Mouse (Mus musculus): ENCODE measurements around the gene Foxp2.
A peak's percentile ranks its signal among the peaks of the same experiment; 100 is the strongest.

Foxp2 gene

DNA sequence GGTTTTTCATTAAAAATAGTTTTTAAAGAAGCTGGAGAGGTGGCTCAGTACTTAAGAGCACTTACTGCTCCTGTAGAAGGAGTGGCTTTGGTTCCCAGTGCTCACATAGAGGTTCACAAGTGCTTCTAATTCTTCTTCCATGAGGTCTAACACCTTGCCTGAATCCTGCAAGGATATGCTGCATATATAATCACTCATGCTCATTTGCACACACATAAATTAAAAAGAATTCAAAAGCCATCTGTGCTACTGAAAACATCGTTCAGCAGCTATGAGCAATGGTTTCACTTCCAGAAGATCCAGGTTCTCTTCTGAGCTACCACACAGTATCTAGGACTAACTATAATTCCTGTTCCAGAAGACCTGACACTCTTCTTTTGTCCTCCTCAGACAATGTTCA is 200.4 kb downstream of the Foxp2 start:
- no peak for DNase-seq (ENCODE audit: low spot score)

DNA sequence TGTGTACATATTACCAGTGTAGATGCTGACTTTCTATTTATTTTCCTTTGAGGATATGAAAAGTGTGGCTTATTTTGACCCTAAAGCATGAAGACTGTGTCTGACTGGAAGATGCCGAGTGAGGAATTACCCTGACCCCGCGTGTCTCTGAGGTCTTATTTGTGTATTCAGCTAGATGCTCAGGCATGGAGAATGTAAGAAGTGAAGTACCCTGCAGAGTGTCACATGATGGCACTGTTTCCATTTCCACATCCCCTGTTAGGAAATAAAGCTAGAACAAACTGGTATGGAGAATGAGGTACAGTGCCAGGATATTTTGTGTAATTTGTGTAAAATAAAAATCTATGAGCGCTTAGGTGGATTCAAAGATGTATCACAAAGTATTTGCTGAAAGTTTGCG is 219.8 kb downstream of the Foxp2 start:
- DNase-seq (ENCODE audit: low spot score) = no peak

DNA sequence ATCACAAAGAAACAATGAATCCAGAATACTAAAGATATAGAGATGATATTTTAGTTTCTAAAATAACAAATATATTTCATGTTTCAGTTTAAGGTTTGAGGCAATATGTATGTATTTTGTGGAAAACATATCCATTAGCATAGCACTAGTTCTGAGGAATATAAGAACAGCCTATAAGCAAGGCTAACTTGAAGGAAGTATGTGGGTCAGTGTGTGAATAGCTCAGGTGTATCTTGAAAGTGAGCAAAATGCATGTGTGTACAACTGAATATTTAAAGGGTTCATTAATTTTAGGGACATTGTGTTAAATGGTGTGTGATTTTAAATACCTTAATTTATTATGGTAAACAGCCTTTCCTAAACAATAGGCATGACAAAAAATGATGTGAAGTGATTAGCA is 220.2 kb downstream of the Foxp2 start:
- no peak for DNase-seq (ENCODE audit: low spot score)

DNA sequence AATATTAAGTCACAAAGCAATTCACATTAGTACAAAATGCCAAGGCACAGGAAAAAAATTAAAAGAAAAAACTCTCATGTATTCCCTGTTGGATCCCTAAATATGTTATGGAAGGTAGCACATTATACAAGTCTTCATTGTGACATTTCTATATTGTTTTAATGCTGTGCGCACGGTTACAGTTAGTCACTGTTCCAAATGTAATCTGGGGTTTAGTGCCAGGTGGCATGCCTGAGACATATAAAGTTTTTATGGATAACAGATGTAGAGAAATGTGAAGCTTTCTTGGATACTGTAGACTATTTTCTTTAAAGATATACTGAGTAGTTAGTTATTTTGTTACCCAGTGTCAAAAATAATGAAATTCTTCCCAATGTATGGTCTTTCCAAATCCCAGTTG is 229.0 kb downstream of the Foxp2 start:
- no peak for DNase-seq (ENCODE audit: low spot score)

DNA sequence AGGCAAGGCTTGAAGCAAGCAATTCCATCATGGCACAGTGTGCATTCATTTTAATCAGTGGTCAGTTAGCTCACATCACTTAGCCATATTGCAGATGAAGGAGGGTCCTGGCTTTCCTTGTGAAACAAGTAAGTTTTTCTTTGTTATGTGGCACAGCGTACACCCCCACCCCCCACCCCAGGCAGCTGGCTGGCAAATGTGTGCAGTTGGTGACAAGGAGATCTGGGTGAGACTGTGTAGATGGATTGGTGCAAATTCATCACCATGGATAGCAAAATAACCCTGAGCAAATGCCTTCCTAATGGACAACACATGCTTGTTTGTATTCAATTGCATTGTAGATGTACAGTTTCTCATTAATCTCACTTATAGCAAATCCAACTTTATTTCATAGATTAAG is 240.9 kb downstream of the Foxp2 start:
- no peak for DNase-seq (ENCODE audit: low spot score)

DNA sequence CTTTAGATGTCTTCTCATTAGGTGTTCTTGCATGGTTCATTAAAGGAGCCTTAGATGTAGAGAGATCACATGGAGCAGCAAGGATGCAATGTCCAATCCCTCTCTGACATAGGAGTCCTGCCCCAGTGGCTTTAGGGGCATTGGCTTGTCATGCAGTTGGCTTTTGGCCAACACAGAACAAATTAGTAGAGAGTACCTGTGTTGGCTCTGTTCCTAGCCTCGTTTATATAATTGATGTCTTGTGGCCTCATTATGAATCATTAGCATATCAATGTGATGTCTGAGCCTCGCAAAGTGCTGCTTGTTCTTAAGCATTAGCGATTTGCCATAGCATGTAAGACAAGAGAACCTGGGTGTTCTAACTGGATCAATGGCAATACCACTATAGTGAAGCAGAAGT is 250.5 kb downstream of the Foxp2 start:
- no peak for DNase-seq (ENCODE audit: low spot score)

DNA sequence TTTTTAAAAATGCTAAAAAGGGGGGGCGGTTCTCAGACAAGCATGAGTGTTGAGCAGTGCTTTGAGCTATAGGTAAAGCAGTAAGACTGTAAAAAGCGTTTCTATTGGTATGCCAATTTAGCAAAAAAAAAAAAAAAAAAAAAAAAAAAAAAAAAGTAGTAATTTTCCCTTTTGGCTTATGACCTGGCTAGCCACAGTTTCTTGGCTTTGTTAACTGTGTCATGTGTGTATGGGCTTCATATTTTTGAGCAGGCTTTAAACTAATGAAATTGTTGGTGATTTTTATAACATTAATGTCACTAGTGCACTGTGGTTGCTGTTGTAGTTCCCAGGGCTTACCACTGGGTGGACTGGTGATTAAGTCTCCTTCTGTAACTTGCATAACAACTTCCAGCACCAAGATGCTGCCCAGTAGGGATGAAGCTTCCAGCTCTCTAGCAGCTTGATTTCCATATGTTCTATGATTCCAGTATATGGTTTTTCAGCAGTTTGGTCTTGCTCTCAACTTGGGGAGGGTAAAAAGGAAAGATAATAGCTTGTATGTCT is 262.4 kb downstream of the Foxp2 start:
- no peak for DNase-seq (ENCODE audit: low spot score)

DNA sequence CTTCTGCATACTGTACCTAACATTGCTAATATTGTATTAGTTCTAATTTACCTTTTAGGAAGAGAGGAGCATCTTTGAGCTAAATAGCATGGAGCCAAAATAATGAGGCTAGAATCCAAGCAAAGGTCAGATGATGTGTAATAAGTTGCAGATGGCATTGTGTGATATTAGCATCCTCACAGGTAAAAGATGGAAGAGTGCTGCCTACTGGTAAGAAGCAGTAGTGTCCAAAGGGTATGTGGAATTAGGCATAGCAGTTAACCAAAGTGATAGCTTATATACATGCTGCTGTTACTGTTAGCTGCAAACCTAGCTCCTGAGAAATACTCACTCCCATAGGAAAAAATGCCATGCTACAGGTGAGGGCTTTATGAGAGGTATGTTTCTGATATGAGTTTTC is 275.6 kb downstream of the Foxp2 start:
- no peak for DNase-seq (ENCODE audit: low spot score)

DNA sequence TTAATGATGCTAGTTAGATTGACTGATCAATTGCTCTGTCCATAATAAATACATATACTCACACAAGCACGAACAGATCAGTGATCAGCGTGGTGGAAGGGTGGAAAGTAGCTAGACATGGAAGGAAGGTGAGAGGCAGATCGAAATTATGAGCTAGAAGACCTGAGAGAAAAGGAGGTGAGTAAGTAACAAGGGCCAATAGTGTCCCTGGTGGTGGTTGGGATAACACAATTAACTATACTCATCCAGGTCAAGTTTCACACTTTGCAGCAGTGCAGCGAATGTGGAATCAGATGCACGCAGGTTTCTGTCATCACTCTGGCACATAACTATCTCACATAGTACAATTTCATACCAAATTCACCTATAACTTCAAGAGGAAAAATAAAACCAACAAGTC is 291.7 kb downstream of the Foxp2 start:
- DNase-seq (ENCODE audit: low spot score) = no peak

DNA sequence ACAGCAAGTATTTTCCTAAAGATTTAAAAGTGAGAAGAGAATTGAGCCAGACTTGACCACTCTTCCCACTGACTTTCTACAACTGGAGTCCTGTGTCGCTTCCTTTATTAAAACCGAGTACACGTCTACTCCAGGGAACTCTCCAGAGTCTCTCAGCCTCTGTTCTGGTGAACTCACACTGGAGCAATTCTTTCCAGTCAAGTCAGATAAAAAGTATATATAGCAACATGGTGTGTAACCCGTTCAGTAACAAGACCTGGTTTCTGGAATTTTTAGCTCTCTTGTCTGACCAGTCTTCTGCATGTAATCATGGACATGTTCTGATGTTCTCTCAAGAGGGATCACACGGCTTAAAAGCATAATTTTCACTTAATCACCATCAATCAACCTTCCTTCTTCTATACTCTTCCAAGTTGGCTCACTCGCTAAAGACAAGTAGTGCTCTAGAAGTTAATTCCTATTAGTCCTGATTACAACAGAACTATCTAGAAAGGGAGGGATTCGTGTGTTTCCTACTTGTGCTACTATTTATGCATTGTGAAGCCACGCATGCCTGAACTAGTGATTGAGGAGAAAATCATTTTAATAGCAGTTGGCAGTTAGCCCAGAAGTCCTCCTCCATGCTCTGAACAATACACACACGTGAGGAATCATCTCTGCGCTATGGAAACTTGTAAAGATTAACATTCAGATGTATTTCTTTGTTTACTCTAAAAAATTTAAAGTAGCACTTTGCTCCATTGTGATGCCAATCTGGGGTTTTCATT is 341.2 kb downstream of the Foxp2 start:
- no peak for DNase-seq (ENCODE audit: low spot score)

DNA sequence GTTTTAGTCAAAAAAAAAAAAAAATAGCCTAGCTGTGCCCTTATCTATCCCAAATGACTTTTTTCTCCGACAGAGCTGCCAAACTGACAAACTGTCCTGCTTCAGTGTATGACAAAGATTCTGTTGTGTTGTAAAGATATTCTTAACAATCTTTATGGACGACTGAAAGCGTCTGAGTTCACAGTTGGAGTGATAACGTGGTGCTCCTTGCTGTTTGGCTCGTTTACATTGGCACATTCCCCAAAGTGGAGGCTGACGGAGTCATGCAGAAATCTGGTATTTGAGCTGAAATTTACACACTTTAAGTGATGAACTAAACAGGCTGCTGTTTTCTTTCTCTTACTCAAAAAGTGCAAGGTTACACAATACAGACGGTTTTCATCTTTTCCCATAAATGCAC is 356.2 kb downstream of the Foxp2 start:
- DNase-seq (ENCODE audit: low spot score) = peak; percentile 1

DNA sequence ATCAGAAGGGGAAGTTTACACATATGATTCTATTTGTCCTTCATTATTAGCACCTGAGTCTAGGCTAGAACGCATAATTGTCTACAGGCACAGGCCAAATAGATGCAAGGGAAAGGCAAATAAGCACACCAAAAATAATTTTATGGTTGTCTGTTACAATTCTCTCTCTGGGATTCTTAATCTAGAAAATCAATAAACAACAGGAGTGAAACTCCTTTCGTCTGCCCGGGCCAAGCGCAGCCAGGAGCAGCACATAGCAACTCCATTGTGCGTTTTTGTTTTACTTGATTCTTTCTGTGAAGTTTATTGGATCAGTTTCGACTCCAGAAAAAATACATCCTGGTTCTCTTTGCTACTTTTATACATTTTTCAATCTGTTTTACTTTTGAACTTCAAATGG is 356.7 kb downstream of the Foxp2 start:
- DNase-seq (ENCODE audit: low spot score) = no peak

DNA sequence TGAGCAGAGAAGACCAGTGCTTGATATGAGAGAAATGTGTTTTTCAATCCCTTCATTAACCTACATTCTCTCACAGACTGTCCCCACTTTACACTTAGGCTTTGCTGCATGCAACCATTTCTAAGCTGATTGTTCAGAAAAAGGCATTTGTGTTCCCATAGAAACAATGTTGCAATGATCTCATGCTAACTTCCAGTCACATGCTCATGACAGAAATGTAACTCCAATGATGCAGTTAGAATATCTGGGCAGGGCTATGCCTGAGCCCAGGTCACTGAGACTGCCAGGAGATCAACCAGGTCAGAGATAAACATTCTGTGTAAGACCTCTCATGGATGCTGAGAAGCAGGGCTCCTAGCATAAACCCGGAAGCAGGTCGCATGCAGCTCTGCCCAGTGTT is 367.0 kb downstream of the Foxp2 start:
- no peak for DNase-seq (ENCODE audit: low spot score)

DNA sequence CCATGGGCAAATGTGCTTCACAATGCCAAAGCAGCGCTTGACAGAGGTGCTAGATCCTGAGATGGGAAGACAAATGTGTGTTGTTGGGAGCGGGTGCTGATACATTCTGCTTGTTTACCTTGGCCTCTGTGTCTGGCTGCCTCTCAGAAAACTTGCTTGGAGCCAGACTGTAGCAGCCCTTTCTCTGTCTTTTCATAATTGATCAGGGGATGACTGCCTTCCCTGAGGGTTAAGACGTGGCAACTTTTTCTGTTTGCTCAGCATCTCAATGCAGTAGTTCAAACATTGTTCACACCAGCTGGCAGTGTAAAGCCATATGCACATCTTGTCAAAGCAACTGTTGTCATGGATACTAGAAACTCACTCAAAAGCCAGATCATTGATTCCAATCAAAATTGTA is 384.1 kb downstream of the Foxp2 start:
- DNase-seq (ENCODE audit: low spot score) = no peak

DNA sequence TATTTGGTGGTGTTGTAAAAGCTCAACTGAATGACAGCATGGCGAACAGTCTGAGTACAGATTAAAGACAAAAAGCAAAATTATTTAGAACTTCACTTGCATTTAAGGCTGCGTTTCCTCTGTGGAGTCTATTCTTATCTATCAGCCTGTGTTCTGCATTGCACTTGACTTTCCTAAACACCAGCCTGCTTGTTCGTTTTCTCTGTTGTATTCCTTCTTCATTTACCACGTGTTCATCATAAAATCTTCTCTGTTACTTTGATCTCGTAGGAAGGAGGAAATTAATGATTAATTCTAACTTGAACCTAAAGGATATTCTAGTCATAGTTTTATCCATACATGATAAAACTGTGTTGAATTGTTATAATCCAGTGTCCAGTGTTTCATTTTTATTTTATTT is 392.9 kb downstream of the Foxp2 start:
- no peak for DNase-seq (ENCODE audit: low spot score)

DNA sequence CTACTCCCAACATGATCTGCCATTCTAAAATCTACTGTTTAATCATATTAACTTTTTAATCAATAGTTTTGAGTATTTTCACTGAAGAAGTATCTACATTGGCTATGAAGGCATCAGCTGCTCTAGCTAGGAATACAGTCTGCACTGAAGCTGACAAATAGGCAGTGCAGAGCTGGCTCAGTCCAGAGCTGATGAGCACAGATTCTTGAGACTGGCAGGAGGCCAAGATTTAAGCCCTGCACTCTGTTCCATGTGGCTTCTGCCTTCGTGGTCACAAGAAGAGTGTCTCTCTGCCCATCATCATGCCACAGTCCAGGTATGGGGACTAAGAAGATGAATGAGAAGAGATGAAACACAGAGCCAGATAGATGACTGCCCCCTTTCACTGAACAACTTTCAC is 398.1 kb downstream of the Foxp2 start:
- no peak for DNase-seq (ENCODE audit: low spot score)

DNA sequence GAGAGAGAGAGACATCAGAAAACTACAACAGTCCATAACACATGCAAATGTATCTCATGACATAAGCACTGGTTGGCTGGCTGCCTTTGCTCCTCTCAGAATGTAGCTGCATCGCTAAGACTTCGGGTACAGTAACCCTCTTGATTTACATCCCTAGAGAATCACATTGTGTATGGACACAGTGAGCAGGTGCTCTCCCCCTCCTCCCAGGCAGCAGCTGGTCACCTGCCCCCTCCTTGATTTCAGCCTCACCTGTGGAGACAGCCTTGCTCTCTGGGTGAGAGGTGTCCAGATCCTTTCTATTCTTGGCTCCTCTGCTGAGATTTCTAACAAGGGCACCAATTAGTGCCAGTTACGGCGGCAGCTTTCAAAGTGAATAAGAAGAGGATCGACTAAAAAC is 409.5 kb downstream of the Foxp2 start:
- no peak for DNase-seq (ENCODE audit: low spot score)

DNA sequence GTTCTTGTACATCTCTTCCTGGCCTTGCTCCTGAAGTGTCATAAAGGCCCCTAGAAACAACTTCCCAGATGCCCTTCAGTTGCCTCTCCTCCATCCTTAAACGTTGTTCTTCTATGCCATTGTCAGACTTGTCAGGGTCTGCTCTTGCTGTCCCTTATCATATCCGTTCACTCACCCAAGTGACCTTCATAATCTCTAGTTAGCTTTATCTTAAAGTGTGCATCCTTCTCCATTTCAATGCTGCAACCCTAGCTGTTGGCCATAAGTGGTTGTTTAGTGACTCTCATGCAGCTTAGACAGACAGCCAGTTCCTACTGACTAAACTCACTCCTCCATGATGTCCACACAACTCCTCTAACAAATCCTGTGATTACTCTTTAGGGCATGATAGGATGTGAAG is 415.8 kb downstream of the Foxp2 start:
- DNase-seq (ENCODE audit: low spot score) = no peak

DNA sequence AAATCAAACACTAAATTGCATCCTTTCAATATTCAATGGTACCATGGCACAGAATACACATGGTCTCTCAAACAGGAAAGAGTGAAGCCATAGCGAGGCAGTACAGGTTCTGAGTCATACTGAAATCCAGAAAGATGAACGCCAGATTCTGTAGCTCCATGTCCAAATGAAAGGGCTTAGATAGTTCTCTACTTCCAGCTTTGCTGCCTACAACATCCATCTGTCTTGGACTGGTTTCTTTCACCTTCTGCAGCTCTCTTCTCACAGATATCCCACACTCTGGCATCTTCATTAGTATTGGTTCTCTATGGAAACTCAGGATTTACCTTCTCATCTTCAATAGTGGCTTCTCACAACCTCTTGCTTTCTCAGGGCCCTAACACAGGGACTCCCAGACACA is 417.2 kb downstream of the Foxp2 start:
- DNase-seq (ENCODE audit: low spot score) = no peak

DNA sequence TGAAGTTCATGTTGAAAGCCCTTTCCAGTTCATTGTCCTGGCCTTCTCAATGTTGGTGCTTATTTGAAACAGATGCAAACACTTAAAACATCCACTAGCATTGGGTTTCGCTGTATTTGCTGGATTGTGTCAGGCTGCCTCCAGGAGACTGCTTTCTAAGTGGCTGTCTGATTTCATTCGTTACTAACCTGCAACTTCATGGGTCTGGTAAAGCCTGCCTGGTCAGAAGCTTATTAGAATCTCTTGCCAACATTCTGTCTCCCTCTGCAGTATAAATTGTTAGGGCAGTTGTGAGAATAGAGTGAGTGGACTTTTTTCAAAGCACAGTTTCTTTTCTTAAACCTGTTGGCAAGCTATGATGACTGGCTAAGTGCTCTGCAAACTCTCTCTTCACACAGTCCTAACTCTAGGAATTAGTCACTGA is 420.4 kb downstream of the Foxp2 start:
- DNase-seq (ENCODE audit: low spot score) = peak; percentile 7

DNA sequence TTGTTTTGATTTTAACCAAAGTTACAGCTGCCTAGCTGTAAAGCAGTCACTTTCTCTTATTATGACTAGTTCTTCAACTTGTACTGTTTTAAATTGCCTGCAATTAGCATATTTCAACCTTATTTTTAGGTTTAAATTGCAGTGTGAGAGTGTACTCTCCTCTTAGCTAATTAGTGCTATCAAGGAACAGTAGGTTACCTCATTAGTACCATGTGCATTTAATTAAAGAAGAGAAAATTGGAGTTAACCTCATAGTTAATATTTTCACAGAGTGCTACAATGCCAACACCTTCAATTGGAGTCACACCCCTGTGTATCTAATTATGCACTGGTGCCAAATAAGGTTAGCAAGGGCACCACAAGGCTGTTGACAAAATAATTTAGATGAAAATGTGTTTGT is 421.9 kb downstream of the Foxp2 start:
- DNase-seq (ENCODE audit: low spot score) = no peak

DNA sequence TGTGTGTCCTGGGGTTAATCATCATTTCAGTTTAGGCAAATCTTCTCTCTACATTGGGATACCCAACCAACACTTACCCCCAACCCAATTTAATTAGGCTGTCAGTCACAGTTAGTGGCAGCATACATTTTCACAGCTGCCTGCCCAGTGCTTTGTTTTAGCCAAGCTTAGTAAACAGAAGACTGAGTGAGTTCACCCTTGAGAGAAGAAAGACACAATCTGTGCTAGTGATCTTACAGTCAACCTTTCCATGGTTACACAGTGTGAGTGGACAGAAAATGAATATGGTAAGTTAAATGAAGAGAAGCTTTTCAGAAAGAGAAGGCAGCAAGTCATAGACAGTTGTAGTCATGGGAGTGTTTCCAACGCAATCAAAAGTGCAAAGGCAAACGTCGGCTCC is 446.6 kb downstream of the Foxp2 start:
- no peak for DNase-seq (ENCODE audit: low spot score)

DNA sequence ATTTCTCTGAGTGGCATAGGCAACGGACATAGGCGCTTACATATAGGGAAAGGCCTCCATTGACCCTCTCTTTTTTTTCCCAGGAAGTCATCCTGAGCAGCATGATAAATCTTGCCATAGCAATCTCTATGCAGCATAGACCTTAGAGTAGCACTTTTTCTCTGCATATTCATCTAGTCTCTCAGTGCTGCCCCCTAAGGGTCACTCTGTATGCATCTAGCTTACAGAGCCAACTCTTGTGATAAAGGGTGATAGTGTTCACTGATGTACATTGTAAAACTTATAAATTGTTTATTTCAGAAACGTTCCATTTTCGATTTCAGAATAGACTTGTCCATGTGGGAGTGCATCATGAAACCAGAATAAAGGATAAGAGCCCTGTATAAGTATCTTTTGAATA is 454.7 kb downstream of the Foxp2 start:
- DNase-seq (ENCODE audit: low spot score) = no peak

DNA sequence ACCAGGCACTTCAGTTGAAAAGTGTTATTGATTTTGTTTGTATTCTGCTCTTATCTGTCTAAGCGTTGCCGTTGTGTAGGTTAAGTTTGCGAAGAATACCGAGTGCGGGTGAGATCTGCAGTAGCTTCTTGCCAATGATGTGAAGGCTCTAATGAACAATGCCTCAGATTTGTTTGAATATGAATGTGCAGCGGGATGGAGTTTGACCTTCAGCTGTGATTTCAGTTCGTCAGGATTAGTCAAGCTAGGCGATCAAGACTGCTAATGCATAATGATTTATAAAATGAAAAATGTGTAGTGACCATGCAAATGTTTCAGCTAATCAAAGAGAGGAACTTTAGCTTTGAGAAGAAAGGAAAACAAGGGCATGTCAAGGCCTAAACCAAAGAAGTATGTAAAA is 469.1 kb downstream of the Foxp2 start:
- DNase-seq (ENCODE audit: low spot score) = no peak

All from lung, postnatal 25 days (tissue).